Mouse (Mus musculus) lung, embryonic 14.5 days (tissue): ENCODE measurements around the gene Coq7. TPM values are rescaled to one million over a fixed set of nuclear protein-coding genes. Genes with fewer than 3 reads are reported as not detected.
A peak's percentile ranks its signal among the peaks of the same experiment; 100 is the strongest.

Experiments
- ATAC-seq: fragments of 200-750 bp; cut with Nextera tagmentation; 2 replicates; pipeline ENCODE4 v1.8.0; 2017; ENCODE audit warnings: mild to moderate bottlenecking, moderate TSS enrichment, moderate library complexity; ENCODE audit not compliant: insufficient read depth
- DNase-seq: peaks from one replicate; pipeline ENCODE4 v3.0.0-alpha.2; 2015
- H3K27ac ChIP-seq: fragments of 300-500 bp; sonication (generic); 2 replicates; pipeline ENCODE4 v1.5.1; 2014; ENCODE audit warnings: low read depth, mild to moderate bottlenecking, moderate library complexity
- H3K27me3 ChIP-seq: fragments of 300-500 bp; sonication (generic); 2 replicates; pipeline ENCODE4 v1.6.1; 2014; ENCODE audit warnings: low read length, control low read depth; ENCODE audit not compliant: insufficient read depth
- H3K36me3 ChIP-seq: fragments of 300-500 bp; sonication (generic); 2 replicates; pipeline ENCODE4 v1.6.1; 2014; ENCODE audit warnings: control low read depth; ENCODE audit not compliant: insufficient read depth
- H3K4me1 ChIP-seq: fragments of 300-500 bp; sonication (generic); 2 replicates; pipeline ENCODE4 v1.6.1; 2014; ENCODE audit warnings: antibody characterized with exemption, control low read depth; ENCODE audit not compliant: insufficient read depth
- H3K4me2 ChIP-seq: fragments of 300-500 bp; sonication (generic); 2 replicates; pipeline ENCODE4 v1.6.1; 2014; ENCODE audit warnings: mild to moderate bottlenecking
- H3K4me3 ChIP-seq: fragments of 300-500 bp; sonication (generic); 2 replicates; pipeline ENCODE4 v1.5.1; 2014; ENCODE audit warnings: low read depth, low read length
- H3K9ac ChIP-seq: fragments of 300-500 bp; sonication (generic); 2 replicates; pipeline ENCODE4 v1.6.1; 2014
- H3K9me3 ChIP-seq: fragments of 300-500 bp; sonication (generic); 2 replicates; pipeline ENCODE4 v1.6.1; 2016; ENCODE audit warnings: low read depth, low read length, control low read depth
- CTCF ChIP-seq: IDR thresholded peaks from 2 replicates; pipeline ENCODE4 v1.5.1; 2016; ENCODE audit warnings: antibody characterized with exemption, low read depth
- WGBS: fragments of 180-500 bp; shearing (Covaris S2); extraction: QIAGEN DNeasy Blood & Tissue Kit; methylation state at CpG from one replicate; pipeline ENCODE4 v1.1.7; 2014; 5-methylcytosine and 5-hydroxymethylcytosine counted together
- polyA plus RNA-seq: library from polyadenylated mRNA; unstranded; fragments of >200 nt; fragmentation: Nextera tagmentation; extraction: Ambion mirVana; gene quantifications from 2 replicates; pipeline ENCODE4 v1.2.1, GENCODE M21; 2014

Gene Coq7
- polyA plus RNA-seq, result 117 and 132 TPM in 2 replicates

- Histone ChIP-seq H3K9ac (peak within 1 kb of the TSS; percentile 78), H3K4me3 (peak within 1 kb of the TSS; percentile 66), H3K4me1 (no peaks in the 10 kb centered on the region), H3K36me3 (0 out of 2 replicates have a peak, but pooled peaks cover 5% of the 10 kb centered on the region), H3K9me3 (no peaks in the 10 kb centered on the region), H3K27me3 (no peaks in the 10 kb centered on the region), H3K27ac (peak within 1 kb of the TSS; percentile 95), H3K4me2 (peak within 1 kb of the TSS; percentile 65)
- DNase-seq, result peak; percentile 99
- no peak for TF ChIP-seq CTCF
- WGBS, result 0% methylated on average over 31 of the region's 31 CpGs
- peak; percentile 100 for ATAC-seq
Observed at GRCm38 (mm10) chr7:118533178-118533578, at the start of gene Coq7. Gene Coq7 (minus strand): TSS chr7:118533356.

- 0 out of 2 replicates have a peak, but pooled peaks cover 2% of the 10 kb centered on the region for H3K4me1 ChIP-seq
Observed at GRCm38 (mm10) chr7:118579938-118580337, 46.8 kb upstream of the Coq7 start.

GRCm38 (mm10) chr7:118578269-118578668 lies 45.1 kb upstream of the Coq7 start:
- no peak overlapping the region for H3K9ac ChIP-seq
- TF ChIP-seq CTCF, result no peak
- ATAC-seq (no peak), DNase-seq (no peak)
- 60% methylated on average over 3 of the region's 3 CpGs for WGBS
- H3K27ac ChIP-seq, result no peak overlapping the region
- no peaks in the 10 kb centered on the region for H3K27me3 ChIP-seq
- no peak overlapping the region for H3K4me3 ChIP-seq
- H3K36me3 ChIP-seq, result no peaks in the 10 kb centered on the region
- H3K9me3 ChIP-seq, result no peaks in the 10 kb centered on the region
- H3K4me2 ChIP-seq, result no peak overlapping the region
- no peaks in the 10 kb centered on the region for H3K4me1 ChIP-seq

More at GRCm38 (mm10) chr7:118579938-118580337, 46.8 kb upstream of the Coq7 start:
- DNase-seq (no peak), ATAC-seq (no peak)
- TF ChIP-seq CTCF, result no peak
- H3K9me3 ChIP-seq, result no peaks in the 10 kb centered on the region
- no peak overlapping the region for H3K27ac ChIP-seq
- H3K9ac ChIP-seq, result no peak overlapping the region
- WGBS, result 68% methylated on average over 2 of the region's 2 CpGs
- no peaks in the 10 kb centered on the region for H3K27me3 ChIP-seq
- no peak overlapping the region for H3K4me2 ChIP-seq
- H3K36me3 ChIP-seq, result no peaks in the 10 kb centered on the region
- no peak overlapping the region for H3K4me3 ChIP-seq

GRCm38 (mm10) chr7:118572039-118572438 lies 38.9 kb upstream of the Coq7 start:
- Histone ChIP-seq H3K27ac (no peak overlapping the region), H3K4me1 (no peaks in the 10 kb centered on the region), H3K9ac (no peak overlapping the region), H3K9me3 (no peaks in the 10 kb centered on the region), H3K4me2 (no peak overlapping the region), H3K27me3 (no peaks in the 10 kb centered on the region), H3K4me3 (no peak overlapping the region), H3K36me3 (no peaks in the 10 kb centered on the region)
- 59% methylated on average over 5 of the region's 5 CpGs for WGBS
- TF ChIP-seq CTCF, result no peak
- ATAC-seq, result no peak
- no peak for DNase-seq

GRCm38 (mm10) chr7:118571350-118571749 lies 38.2 kb upstream of the Coq7 start:
- H3K4me1 ChIP-seq, result no peaks in the 10 kb centered on the region

GRCm38 (mm10) chr7:118569121-118569543 lies 36.0 kb upstream of the Coq7 start:
- no peak for TF ChIP-seq CTCF
- WGBS, result 84% methylated on average over 6 of the region's 6 CpGs
- H3K4me1 ChIP-seq, result no peaks in the 10 kb centered on the region
- no peak overlapping the region for H3K27ac ChIP-seq
- no peaks in the 10 kb centered on the region for H3K36me3 ChIP-seq
- DNase-seq, result no peak
- no peaks in the 10 kb centered on the region for H3K27me3 ChIP-seq
- H3K4me3 ChIP-seq, result no peak overlapping the region
- H3K9me3 ChIP-seq, result no peaks in the 10 kb centered on the region
- H3K9ac ChIP-seq, result no peak overlapping the region
- H3K4me2 ChIP-seq, result no peak overlapping the region
- ATAC-seq, result no peak

More at GRCm38 (mm10) chr7:118571350-118571749, 38.2 kb upstream of the Coq7 start:
- no peaks in the 10 kb centered on the region for H3K27me3 ChIP-seq
- no peak for ATAC-seq
- no peak overlapping the region for H3K4me3 ChIP-seq
- H3K9ac ChIP-seq, result no peak overlapping the region
- no peak overlapping the region for H3K4me2 ChIP-seq
- TF ChIP-seq CTCF, result no peak
- WGBS, result 45% methylated on average over 5 of the region's 5 CpGs
- DNase-seq, result no peak
- no peaks in the 10 kb centered on the region for H3K9me3 ChIP-seq
- H3K36me3 ChIP-seq, result no peaks in the 10 kb centered on the region
- no peak overlapping the region for H3K27ac ChIP-seq

GRCm38 (mm10) chr7:118554290-118554689 lies 21.1 kb upstream of the Coq7 start:
- TF ChIP-seq CTCF, result no peak
- 92% methylated on average over 2 of the region's 2 CpGs for WGBS
- ATAC-seq, result no peak
- H3K9ac ChIP-seq, result no peak overlapping the region
- no peaks in the 10 kb centered on the region; the same call in 1 of the 2 replicates for H3K9me3 ChIP-seq
- no peaks in the 10 kb centered on the region for H3K36me3 ChIP-seq
- no peak for DNase-seq
- H3K27me3 ChIP-seq, result no peaks in the 10 kb centered on the region
- H3K4me2 ChIP-seq, result no peak overlapping the region
- no peak overlapping the region for H3K4me3 ChIP-seq
- H3K27ac ChIP-seq, result no peak overlapping the region
- no peaks in the 10 kb centered on the region for H3K4me1 ChIP-seq

GRCm38 (mm10) chr7:118553881-118554280 lies 20.7 kb upstream of the Coq7 start:
- H3K36me3 ChIP-seq, result no peaks in the 10 kb centered on the region
- H3K4me2 ChIP-seq, result no peak overlapping the region
- no peaks in the 10 kb centered on the region for H3K27me3 ChIP-seq
- no peak overlapping the region for H3K9ac ChIP-seq
- H3K9me3 ChIP-seq, result no peaks in the 10 kb centered on the region; the same call in 1 of the 2 replicates
- no peak for TF ChIP-seq CTCF
- 67% methylated on average over 4 of the region's 4 CpGs for WGBS
- ATAC-seq (no peak), DNase-seq (no peak)
- no peaks in the 10 kb centered on the region for H3K4me1 ChIP-seq
- no peak overlapping the region for H3K27ac ChIP-seq
- H3K4me3 ChIP-seq, result no peak overlapping the region
